ENCODE assay signal across 26 mouse cellular contexts in the genomic region with DNA sequence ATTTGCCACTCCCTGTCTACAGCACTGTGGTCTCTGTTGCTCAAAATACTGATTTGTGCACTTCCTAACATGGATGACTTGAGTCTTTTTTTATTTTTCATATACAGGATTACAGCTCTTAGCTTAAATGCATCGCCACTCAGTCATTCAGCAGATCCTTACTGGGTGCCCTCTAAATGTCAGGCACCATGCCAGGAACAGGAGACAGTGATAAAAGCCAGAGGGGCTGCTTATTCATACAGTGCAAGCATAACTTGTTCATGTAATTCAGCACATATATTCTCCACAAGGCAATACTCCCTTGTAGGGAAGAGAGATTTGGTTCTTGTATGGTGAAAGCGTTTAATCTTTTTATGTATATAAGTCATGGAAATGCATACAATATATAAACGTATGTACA.
A peak's percentile ranks its signal among the peaks of the same experiment; 100 is the strongest.
DNase-seq lines count a peak whose midpoint lies in the region; ATAC-seq and TF ChIP-seq lines count a peak whose summit lies in the region.
"Had no signal": no experiment of that assay in that cellular context is flagged by ENCODE, and none has a peak within 500 bp of the region (broad histone marks: within the 10 kb centered on the region; RNA-seq: fewer than 3 reads in every experiment).

No protein-coding gene starts in this region.

- 79% methylated on average over 3 of the region's 3 CpGs for WGBS in midbrain, postnatal 0 days
- 87% methylated on average over 3 of the region's 3 CpGs for WGBS in midbrain, embryonic 14.5 days
- 54% methylated on average over 3 of the region's 3 CpGs for WGBS in heart, embryonic 16.5 days

- H3K36me3 ChIP-seq in midbrain, postnatal 0 days (ENCODE audit: insufficient read depth, low read length) = no peaks in the 10 kb centered on the region
- H3K36me3 ChIP-seq in midbrain, embryonic 14.5 days (ENCODE audit: control insufficient read depth, insufficient read depth, low read length) = no peaks in the 10 kb centered on the region
- no peaks in the 10 kb centered on the region for H3K36me3 ChIP-seq in heart, embryonic 16.5 days (ENCODE audit: control insufficient read depth, insufficient read depth)
- H3K36me3 ChIP-seq: forebrain, embryonic 10.5 days; hindbrain, embryonic 15.5 days; limb, embryonic 12.5 days; stomach, embryonic 15.5 days had no signal

- H3K9ac ChIP-seq in midbrain, postnatal 0 days (replicated peaks; ENCODE audit: low read length, poor library complexity, severe bottlenecking) = no peak overlapping the region
- no peak overlapping the region for H3K9ac ChIP-seq in midbrain, embryonic 14.5 days (replicated peaks; ENCODE audit: low read length)
- H3K9ac ChIP-seq in heart, embryonic 16.5 days (ENCODE audit: low read length) = no peak overlapping the region
- H3K9ac ChIP-seq: hindbrain, embryonic 15.5 days; limb, embryonic 12.5 days; liver, postnatal 0 days; stomach, embryonic 15.5 days had no signal

- H3K27me3 ChIP-seq in midbrain, postnatal 0 days (ENCODE audit: insufficient read depth, low read length) = no peaks in the 10 kb centered on the region
- no peaks in the 10 kb centered on the region for H3K27me3 ChIP-seq in midbrain, embryonic 14.5 days (ENCODE audit: control insufficient read depth, insufficient read depth, low read length)
- H3K27me3 ChIP-seq in heart, embryonic 16.5 days (ENCODE audit: control insufficient read depth, insufficient read depth, low read length) = no peaks in the 10 kb centered on the region
- H3K27me3 ChIP-seq: hindbrain, embryonic 15.5 days; limb, embryonic 12.5 days; stomach, embryonic 15.5 days had no signal

- H3K4me2 ChIP-seq in midbrain, postnatal 0 days (ENCODE audit: low read depth, low read length, poor library complexity, severe bottlenecking) = no peak overlapping the region
- no peak overlapping the region for H3K4me2 ChIP-seq in midbrain, embryonic 14.5 days (ENCODE audit: low read length)
- H3K4me2 ChIP-seq in heart, embryonic 16.5 days (ENCODE audit: low read depth, low read length) = no peak overlapping the region
- H3K4me2 ChIP-seq: hindbrain, embryonic 15.5 days; limb, embryonic 12.5 days; liver, embryonic 11.5 days; stomach, embryonic 15.5 days had no signal

- no peaks in the 10 kb centered on the region for H3K4me1 ChIP-seq in midbrain, postnatal 0 days (ENCODE audit: insufficient read depth, low read length)
- H3K4me1 ChIP-seq in midbrain, embryonic 14.5 days (ENCODE audit: control insufficient read depth, insufficient read depth, low read length) = no peaks in the 10 kb centered on the region
- H3K4me1 ChIP-seq in heart, embryonic 16.5 days (ENCODE audit: control insufficient read depth, insufficient read depth, low read length) = peaks cover 13% of the 10 kb centered on the region
- H3K4me1 ChIP-seq: forebrain, embryonic 10.5 days; hindbrain, embryonic 15.5 days; limb, embryonic 12.5 days; stomach, embryonic 15.5 days had no signal

- peak; percentile 6 for DNase-seq in adrenal gland, postnatal 14 days
- DNase-seq in adrenal gland, postnatal 4 days (ENCODE audit: low spot score in 2 of 2) = no peak
- DNase-seq in midbrain, postnatal 0 days (ENCODE audit: low spot score) = peak; percentile 13
- no peak for DNase-seq in midbrain, embryonic 14.5 days
- no peak for DNase-seq in gastrocnemius, postnatal 25 days
- DNase-seq in kidney, postnatal 10 days = no peak
- DNase-seq: cerebellum, adult 11 months; cerebellum, adult 9-11 months; gastrocnemius, postnatal 14 days; kidney, adult 9 months; kidney, postnatal 25 days; liver, postnatal 0 days; right cerebral cortex, adult 18-20 months; right cerebral cortex, postnatal 4 days had no signal

- no peak for ATAC-seq in midbrain, postnatal 0 days (ENCODE audit: low FRiP score)
- ATAC-seq in midbrain, embryonic 14.5 days (ENCODE audit: low FRiP score, low TSS enrichment) = no peak
- ATAC-seq in heart, embryonic 16.5 days (replicated peaks; ENCODE audit: extremely low read depth, insufficient read depth, low FRiP score) = peak; percentile 81
- ATAC-seq: CD4-positive, CD25-positive, alpha-beta regulatory T cell, adult 4 months; forebrain, embryonic 16.5 days; intestine, embryonic 16.5 days; liver, postnatal 0 days; lung, postnatal 0 days; midbrain, embryonic 16.5 days had no signal

- no peak for TF ChIP-seq CTCF in midbrain, postnatal 0 days (IDR thresholded peaks at IDR 0.05)

- no peaks in the 10 kb centered on the region for H3K9me3 ChIP-seq in midbrain, postnatal 0 days (ENCODE audit: low read length)
- H3K9me3 ChIP-seq in midbrain, embryonic 14.5 days (ENCODE audit: control insufficient read depth, low read length) = no peaks in the 10 kb centered on the region
- no peaks in the 10 kb centered on the region for H3K9me3 ChIP-seq in heart, embryonic 16.5 days (replicated peaks; ENCODE audit: control insufficient read depth, low read length)
- H3K9me3 ChIP-seq: hindbrain, embryonic 15.5 days; limb, embryonic 12.5 days; stomach, embryonic 15.5 days had no signal

- no peak overlapping the region for H3K4me3 ChIP-seq in midbrain, postnatal 0 days (ENCODE audit: low read depth, low read length)
- no peak overlapping the region for H3K4me3 ChIP-seq in midbrain, embryonic 14.5 days (replicated peaks; ENCODE audit: low read depth, low read length)
- H3K4me3 ChIP-seq in heart, embryonic 16.5 days (ENCODE audit: low read length) = no peak overlapping the region
- H3K4me3 ChIP-seq: forebrain, embryonic 10.5 days; hindbrain, embryonic 15.5 days; limb, embryonic 12.5 days; stomach, embryonic 15.5 days had no signal

- H3K27ac ChIP-seq in midbrain, postnatal 0 days (ENCODE audit: low read depth, low read length) = no peak overlapping the region
- H3K27ac ChIP-seq in midbrain, embryonic 14.5 days (replicated peaks; ENCODE audit: low read depth, low read length) = no peak overlapping the region
- peak overlapping the region; percentile 69 for H3K27ac ChIP-seq in heart, embryonic 16.5 days (ENCODE audit: low read length)
- H3K27ac ChIP-seq: forebrain, embryonic 10.5 days; hindbrain, embryonic 15.5 days; limb, embryonic 12.5 days; macrophage; stomach, embryonic 15.5 days had no signal

Comparison
In these comparisons a context has a peak if more than half of its experiments do, and no peak if none do; other contexts are left out.
1. DNase-seq: peak in adrenal gland, postnatal 14 days (single experiment) and midbrain, postnatal 0 days (single experiment); none in adrenal gland, postnatal 4 days (0 of 2), midbrain, embryonic 14.5 days (single experiment), gastrocnemius, postnatal 25 days (single experiment) and kidney, postnatal 10 days (single experiment).